Mouse (Mus musculus) embryonic fibroblast, embryonic 13.5 days (primary cell): Measurements from ENCODE around the gene Ccl6.

Experiments used
- CTCF ChIP-seq: IDR thresholded peaks from 2 replicates; pipeline ENCODE4 v1.5.1; 2011; ENCODE audit warnings: mild to moderate bottlenecking, control low read depth, low read length, moderate library complexity, borderline replicate concordance; ENCODE audit not compliant: insufficient read depth
- POLR2A ChIP-seq: IDR thresholded peaks from 2 replicates; pipeline ENCODE4 v1.6.1; 2011; ENCODE audit warnings: low read depth, mild to moderate bottlenecking, control low read depth, low read length, moderate library complexity

GRCm38 (mm10) chr11:83630630-83631029 is 37.7 kb upstream of the Ccl6 start:
- TF ChIP-seq POLR2A (no peak), CTCF (no peak)
